Mouse (Mus musculus) granulocyte monocyte progenitor cell, adult 5-6 weeks (primary cell): ENCODE results near the gene Slc41a2. TPM values are rescaled to one million over a fixed set of nuclear protein-coding genes. Genes with fewer than 3 reads are reported as not detected.
"Not testable (repeated sequence)": the region's sequence is repeated elsewhere in the genome, so short reads cannot be mapped to it uniquely, and the experiment has no call there.

Source experiments
- ATAC-seq: replicated peaks from 2 replicates; pipeline ENCODE4 v1.8.0; 2016; ENCODE audit warnings: mild to moderate bottlenecking, moderate TSS enrichment, inconsistent platforms; ENCODE audit not compliant: poor library complexity, severe bottlenecking
- total RNA-seq, 2 experiments: library from RNA; stranded (forward) in 1 of 2; stranded (reverse) in 1 of 2; fragments of 200-712, 200-1000 nt in 1 of 2; fragments of >200 nt in 1 of 2; fragmentation: Nextera tagmentation in 1 of 2; gene quantifications; 2 replicates each; pipeline ENCODE4 v1.2.3; 2014 to 2017

The Slc41a2 gene
- total RNA-seq, 2 experiments from 2014 or later = not detected

DNA sequence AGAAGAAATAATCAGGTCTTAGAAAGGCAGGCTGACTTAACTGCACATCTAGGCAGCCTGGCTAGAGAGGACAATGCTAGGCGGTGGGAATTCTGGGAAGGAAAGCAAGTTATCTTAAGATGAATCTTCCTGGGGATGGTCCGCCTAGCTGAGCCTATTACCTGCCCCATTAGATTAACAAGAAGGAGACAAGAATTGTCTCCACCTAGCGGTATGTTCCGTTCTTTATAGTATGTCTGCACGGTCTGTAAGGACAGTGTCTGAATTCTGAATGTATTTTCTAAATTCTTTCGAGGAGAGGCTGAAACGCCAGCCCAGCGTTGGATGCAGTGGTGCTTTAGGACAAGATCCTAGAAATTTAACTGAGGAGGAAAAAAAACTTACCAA is 16.6 kb upstream of the Slc41a2 start:
- ATAC-seq = no peak

DNA sequence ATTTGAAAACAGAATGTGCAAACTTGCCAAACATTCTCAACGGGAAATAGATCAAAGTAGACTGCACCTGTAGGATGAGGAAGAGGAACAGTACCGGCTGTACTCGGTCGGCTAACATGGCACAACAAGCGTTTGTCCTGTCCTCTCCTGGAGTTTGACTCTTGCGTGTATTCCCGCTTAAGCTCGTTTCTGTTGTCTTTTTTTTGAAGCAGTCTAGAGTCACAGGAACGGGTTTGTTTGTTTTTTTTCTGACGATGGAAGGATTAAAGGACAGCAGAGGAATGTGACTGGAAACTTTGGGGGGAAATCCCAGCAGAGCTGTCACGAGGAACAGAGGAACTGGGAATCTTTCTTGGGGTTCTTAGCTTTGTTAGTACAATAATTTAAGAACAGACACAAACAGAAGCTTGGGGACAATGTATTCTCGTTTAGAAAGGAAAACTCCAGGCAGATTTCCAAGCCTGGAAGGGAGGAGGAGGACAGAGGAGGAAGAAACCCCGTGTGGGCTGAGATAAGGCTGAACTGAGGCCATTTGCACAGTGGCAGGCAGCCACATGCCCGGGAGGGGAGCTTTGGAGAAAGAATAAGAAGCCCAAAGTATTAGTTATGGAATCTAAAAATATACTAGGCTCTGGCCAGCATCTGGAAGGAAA is 16.1 kb upstream of the Slc41a2 start:
- no peak for ATAC-seq

DNA sequence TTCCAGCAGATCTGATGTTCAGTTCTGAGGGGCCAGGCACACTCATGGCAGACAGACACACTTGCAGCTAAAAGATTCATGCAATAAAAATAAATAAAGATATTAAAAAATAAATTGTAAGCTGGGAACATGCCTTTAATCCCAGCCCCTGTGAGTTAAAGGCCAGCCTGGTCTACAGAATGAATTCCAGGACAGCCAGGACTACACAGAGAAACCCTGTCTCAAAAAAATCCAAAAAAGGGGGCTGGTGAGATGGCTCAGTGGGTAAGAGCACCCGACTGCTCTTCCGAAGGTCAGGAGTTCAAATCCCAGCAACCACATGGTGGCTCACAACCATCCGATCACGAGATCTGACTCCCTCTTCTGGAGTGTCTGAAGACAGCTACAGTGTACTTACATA is 14.1 kb upstream of the Slc41a2 start:
- ATAC-seq = not testable (repeated sequence)

DNA sequence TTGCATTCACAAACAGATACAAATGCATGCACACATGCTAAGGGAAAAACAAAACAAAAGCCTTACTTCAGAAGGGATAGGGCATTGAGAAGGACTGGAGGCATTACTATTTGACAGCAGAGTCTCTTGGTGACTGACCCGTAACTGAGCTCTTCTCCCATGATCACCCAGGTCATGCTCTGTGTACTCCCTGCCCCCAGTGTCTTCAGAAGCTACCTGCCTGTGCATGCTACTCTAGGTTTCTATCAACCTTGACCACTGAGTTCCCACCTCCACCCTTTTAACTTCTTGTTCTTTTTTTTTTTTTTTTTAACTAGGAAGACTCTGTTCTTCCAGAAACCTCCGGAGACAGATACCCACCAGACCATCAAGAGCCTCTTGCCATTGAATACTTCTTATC is 13.0 kb upstream of the Slc41a2 start:
- no peak for ATAC-seq

DNA sequence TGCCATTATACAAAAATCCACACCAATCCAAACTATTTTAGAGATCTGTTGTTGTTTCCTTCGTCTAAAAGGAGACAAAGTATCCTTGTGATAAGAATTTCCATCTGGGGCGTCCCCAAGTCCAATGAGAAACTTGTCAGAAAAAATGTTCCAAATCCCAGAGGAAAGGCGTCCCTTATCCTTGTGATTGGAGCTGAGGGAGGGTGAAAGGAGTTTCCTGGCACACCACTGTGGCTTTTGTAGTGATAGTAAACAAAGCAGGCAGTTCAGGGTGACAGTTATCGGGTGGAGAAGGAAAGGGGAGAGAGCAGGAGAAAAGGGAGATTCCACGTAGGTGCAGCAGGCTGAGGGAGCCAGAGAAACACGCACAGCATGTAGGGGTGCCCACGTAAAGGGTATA is 9.8 kb upstream of the Slc41a2 start:
- ATAC-seq = no peak

DNA sequence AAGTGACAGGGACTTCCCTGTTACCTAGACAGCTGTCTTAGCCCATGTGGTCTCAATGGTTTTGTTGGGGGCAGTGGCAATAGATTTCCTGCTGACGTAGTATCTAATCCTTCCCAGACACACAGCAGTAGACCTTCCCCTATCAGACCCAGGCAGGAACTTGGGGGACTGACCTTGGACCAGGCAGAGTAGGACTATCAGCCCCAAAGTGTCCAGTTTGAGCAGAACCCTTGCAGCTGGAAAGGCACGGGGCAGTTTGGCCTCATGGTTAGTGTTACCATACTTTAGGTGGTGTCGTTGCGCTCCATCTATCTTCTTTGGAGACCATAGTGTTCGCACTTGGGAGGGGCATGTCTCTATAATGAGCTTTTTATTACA is 8.7 kb upstream of the Slc41a2 start:
- ATAC-seq = no peak

DNA sequence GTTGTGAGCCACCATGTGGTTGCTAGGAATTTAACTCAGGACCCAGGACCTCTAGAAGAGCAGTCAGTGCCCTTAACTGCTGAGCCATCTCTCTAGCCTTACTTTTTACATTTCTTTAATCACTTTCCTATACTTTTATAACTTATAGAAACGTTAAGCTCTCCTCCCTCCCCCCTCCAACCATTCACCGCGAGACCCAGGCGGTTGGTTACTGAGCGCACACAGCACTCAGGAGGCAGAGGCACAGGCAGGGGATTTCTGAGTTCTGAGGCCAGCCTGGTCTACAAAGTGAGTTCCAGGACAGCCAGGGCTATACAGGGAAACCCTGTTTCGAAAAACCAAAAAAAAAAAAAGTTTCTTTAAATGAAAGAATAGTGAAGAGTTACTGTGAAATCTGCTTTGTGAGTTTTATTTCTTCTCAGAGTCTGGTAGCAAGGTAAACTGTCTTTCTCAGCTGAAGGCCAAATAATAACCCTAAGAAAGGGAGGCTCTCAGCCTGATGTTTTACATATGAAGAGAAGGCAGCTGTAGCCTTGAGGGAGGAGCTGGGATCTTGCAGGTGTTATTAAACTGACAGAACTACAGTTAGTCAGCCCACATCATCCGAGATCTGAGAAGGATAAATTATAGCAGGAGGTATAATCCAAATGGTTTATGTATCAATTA is 8.1 kb upstream of the Slc41a2 start:
- ATAC-seq = no peak

DNA sequence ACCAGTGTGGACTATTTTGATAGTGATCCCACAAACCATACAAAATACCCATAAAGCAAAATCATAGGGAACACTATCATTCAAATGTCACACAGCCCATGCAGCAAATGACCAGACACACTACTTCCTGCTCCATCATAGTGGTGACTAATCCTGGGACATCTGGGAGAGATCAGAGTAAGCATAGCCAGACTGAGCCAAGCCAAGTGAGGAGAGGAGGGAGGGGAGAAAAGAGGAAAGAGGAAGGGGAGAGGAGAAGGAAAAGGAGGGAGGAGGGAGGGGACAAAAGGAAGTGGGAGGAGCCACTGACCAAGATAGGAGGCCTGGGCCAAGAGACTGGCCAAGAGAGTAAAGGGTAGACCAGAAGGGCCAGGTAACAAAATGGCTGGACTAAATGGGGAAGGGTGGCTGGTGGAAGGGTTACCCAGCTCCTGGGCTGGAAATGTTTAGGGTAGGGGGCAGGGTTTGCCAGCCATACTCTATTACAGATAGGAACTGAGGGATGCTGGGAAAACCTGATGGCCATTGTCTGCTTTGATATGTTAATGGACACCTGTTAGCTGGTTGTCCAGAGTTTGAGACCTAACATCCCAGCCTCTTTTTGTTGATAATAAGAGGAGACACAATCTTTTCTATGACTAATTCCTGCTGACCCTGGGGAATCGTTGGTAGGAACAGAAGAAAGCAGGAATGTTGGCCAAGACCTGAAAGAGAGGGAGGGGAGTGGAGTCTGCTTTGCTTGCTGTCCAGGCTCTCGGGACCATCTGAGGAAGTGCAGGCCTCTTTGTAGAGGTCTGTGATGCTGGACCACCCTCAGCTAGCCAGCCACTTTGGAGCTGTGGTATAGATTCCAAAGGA is 6.4 kb upstream of the Slc41a2 start:
- ATAC-seq = peak; percentile 79

DNA sequence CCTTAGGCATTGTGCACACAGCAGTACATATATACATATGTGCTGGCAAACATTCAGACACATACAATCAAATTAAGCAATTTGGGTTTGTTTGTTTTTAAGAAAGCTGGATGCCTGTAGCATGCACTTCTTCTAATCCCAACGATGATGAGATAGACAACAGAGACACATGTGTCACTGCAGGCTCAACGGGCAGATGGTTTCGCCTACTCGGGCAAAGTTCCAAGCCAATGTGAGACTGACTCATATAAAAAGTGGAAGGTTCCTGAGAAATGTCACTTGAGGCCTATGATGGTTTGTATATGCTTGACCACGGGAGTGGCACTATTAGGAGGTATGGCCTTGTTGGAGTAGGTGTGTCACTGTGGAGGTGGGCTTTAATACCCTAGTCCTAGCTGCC is 5.5 kb upstream of the Slc41a2 start:
- no peak; the same call in 1 of the 2 replicates for ATAC-seq

DNA sequence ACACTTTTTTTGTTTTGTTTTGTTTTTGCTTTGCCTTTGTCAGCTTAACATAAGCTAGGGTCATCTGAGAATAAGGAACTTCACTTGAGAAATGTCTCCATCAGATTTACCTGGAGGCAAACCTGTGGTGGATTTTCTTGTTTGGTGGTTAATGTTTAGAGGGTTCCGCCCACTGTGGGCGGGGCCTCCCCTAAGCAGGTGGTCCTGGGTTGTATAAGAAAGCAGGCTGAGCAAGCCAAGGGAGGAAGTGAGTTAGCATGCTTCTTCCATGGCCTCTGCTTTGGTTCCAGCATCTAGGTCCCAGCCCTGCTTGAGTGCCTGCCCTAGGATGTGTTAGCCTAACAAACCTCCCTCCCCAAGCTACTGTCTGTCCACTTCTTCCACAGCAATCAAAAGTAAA is 3.5 kb upstream of the Slc41a2 start:
- no peak for ATAC-seq

DNA sequence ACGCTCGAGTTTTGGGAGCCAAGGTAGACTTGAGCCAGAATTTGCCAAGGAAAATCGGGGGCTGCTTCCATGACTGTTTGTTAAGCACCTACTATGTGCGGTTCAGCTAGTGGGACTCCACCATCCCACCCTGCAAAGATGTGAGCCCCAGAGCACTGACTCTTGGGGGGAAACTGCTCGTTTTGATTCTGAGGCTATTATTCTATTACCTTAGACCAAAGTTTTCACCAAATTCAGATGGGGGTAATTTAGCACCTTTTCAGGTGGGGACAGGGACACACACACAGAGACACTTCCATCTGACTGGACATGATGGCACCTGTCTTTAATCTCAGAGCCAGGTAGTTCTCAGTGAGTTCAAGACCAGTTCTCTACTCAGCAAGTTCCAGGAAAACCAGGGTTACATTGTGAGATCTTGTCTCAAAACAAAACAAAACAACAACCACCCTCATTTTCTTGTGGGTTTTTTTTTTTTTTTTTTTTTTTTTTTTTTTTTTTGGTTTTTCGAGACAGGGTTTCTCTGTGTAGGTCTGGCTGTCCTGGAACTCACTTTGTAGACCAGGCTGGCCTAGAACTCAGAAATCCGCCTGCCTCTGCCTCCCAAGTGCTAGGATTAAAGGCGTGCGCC is 403 bp upstream of the Slc41a2 start:
- ATAC-seq = no peak; the same call in 1 of the 2 replicates

DNA sequence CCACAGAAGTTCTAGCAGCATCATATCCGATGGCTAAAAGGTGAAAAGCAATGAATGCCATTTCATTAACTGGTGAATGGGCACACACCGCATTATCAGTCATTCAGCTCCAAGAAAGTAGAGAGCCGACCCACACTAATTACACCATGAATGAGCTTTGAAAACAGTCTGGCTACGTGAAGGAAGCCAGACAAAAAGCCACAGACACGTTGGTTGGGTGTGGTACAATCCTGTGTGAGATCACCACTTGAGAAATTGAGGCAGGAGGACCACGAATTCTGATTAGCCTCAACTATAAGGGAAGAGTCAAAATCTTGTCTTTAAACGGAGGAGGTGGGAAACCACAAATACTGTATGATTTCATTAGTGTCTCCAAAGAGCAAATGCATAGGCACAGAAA is 1.3 kb downstream of the Slc41a2 start:
- no peak for ATAC-seq

DNA sequence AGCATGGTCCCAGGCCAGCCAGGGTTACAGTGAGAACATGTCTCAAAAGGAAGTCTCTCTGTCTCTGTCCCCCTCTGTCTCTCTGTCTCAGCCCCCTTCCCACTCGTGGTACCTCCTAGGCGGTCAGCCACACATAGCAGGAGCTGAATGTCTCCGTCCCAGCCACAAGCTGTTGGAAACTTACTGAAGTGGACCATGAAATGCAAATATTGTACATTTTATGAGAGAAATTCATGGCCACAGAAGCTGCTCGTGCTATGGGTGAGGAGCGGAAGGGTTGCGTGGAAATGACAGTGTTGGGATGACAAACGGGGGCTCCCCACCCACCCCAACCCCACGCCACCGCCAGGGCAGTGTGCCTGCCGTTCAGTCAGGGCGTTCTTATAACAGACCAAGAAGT is 5.1 kb downstream of the Slc41a2 start:
- no peak for ATAC-seq

DNA sequence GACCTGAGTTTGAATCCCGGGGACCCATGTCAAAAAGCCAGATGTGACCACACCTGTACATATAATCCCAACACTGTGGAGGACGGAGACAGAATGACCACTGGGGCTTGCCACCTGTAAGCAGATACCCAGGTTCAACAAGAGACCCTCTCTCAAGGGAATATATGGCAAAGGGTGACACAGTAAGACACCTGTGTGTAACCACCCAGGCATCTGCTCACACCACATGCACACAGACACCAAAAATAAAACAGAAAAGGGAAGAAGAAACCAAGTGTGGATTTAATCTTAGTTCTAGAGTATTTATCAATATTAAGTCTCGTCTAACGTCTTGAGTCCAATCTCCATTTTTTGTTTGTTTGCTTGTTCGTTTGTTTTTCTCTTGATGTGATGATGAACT is 5.9 kb downstream of the Slc41a2 start:
- ATAC-seq = no peak

DNA sequence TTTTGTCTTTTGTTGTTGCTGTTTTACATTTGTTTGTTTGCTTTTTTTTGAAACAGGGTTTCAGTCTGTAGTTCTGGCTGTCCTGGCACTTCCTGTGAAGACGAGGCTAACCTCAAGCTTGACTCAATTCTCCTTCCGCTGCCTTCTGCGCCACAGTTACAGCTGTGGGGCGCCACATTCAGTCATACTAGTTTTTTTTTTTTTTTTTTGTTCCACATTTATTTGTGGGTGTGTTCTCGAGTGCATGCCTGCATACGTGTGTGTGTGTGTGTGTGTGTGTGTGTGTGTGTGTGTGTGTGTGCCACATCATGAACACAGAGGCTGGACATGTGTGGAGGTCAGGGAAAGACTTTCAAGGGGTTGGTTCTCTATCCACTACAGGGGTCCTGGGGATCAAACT is 7.3 kb downstream of the Slc41a2 start:
- peak; percentile 81 for ATAC-seq

DNA sequence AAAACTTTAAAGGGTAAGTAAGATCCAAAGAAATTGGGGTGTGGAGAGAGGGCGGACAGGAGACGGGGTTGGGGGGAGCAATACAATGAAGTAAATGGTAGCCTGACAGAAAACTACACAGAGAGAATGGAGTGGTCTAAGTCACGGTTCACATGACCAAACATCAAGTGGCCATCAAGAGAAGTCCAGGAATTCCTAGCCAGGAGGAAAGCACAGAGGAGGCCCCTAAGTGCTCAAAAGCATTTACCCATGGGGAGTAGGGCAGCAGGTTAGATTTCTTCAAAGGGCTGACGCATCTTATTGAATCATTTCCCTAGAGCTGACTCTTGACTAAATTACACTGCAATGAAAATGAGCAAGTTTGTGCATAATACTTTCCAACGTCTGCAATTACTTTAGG is 8.9 kb downstream of the Slc41a2 start:
- no peak for ATAC-seq

DNA sequence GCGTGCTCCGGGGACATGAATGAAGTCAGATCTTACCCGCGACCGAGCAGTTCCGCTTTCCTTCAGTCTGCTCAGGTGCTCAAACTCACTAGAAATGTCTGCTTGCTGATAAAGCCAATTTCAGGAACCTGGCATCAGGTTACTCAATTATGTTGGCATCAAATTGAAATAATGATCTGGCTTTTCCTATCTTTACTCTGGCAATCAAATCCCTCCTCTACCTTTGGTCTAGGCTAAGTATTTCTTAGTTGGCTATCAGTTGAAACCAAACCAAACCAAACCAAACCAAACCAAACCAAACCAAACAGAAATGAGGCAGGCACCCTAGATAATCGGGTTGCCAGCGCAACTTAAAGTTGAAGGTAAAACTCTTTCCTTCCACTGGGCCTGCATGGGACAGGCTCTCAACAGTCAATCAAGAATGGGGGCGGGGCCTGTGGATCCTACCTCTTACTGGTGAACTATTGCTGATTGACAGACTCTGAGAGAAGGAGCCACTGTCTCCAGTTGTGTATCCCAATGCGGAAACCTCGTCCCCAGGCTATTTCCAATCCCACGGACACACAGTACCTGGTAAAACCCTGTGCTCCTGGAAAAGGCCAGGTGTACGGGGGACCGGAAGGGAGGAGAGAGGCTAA is 10.9 kb downstream of the Slc41a2 start:
- no peak for ATAC-seq

DNA sequence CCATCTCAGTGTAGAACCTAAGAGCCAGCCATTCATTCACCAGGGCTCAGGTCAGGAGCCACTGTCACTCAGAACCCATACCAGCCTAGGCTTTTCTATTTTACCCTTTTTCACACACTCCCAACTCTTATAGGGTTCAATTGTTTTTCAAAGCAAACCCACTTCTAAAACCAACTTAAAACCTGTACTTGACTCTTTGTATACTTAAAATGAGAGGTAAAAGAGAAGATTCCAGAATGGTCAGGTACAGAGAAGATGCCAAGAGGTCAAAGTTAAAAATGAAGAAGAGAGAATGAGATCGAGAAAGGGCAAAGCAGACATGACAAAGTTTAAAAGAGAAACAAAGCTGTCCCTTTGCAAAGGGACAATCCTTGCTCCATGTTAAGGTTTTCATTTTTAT is 11.8 kb downstream of the Slc41a2 start:
- ATAC-seq = no peak

DNA sequence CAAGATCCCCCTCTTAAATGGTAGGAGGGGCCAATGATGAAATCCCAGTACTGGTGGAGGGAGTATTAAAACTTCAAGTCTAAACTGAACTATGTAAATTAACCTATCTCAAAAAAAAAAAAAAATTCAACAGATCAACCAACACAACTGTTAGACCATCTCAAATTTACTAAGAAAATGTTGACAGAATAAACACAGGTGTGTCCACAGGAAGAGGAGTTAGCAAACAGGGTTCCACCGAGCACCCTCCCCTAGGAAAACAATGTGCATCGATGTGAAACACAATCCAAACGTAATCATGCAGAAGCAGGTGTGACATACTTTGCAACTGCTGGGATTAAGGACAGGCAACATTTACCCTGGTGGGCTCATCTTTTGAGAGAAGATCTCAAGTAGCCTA is 12.8 kb downstream of the Slc41a2 start:
- no peak for ATAC-seq

DNA sequence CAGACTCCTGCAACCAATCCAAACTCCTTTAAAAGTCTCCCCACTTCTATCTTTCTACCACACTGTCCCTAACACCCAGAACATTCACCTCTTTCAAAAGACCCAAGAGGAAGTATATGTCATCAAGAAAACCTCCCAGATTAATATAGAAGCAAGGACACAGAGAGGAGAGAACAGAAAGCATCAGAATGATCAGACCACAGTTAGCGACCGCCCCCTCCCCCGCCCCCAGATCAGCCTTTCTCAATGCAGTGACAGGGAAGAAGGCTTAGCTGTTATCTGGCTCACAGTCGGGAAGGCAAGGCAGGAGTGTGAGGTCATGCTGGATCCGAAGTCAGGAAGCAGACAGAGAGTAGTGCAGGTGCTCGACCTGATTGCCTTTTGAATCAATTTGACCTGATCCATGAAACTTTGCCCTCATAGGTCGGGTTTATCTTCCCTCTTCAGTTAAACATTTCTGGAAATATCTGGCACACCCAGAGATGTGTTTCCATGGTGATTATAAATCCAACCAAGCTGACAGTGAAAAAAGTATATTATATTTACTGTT is 15.1 kb downstream of the Slc41a2 start:
- ATAC-seq = peak; percentile 83
